Mouse (Mus musculus) left cerebral cortex, postnatal 10 days (tissue): ENCODE results near the gene Rab3b. TPM values are rescaled to one million over a fixed set of nuclear protein-coding genes. Genes with fewer than 3 reads are reported as not detected.

Source experiments
- DNase-seq, 2 experiments: peaks; one replicate each; pipeline ENCODE4 v3.0.0; 2021 to 2022; ENCODE audit warnings: low spot score in 2 of 2, mixed read lengths in 1 of 2; ENCODE audit errors: extremely low spot score in 1 of 2
- intact Hi-C: fragments of 180-260 bp; cut with DNase I; formaldehyde crosslinking; loops from one replicate; pipeline ENCODE4 v1.15.1; 2025
- total RNA-seq, 2 experiments: library from RNA; stranded (reverse); gene quantifications; 2 replicates each; pipeline ENCODE4 v1.2.3; 2021

Rab3b gene
- total RNA-seq, 2 experiments from 2014 or later: 152 to 156 TPM

DNA sequence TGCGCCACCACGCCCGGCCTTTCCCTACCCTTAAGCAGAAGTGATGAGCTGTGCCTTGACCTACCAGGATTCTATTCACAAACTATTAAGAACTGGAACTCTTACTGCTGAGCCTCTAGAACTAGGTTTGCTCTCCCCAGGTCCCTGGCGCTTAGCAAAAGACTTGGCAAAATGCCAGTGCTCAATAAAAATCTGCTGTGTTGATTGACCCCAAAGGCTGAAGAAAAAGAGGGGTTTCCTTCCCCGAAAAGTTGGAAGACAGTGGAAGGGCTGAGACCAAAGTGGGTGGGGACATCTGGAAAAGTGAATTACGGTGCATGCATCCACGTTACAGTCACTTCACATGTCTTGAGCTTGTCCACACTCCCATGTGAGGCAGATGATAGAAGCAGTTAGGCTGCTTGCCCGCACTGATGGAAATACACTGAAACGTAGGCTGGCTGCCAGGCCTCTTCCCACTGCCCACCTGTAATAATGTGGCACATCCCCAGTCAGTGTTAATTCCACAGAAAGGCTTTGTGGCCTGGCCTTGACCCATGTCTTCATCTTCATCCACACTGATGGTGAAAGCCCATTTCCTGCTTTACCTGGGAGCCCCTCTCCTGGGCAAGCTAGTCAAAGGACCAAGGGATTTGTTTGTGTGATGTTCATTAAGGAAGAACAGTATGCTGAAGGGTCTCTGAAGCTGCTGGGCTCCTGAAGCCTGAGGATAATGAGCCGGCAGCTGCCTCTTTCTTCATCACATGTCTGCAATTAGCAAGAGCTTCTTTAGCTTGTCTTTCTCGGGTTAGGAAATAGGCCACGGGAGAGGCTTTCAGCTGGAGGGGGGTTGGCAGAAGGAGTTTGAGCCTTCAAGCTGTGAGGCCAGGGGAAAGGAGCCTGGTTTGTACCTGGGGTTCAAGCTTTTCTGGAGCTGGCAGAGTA is 59.2 kb downstream of the Rab3b start:
- intact Hi-C loops: no loop called here
- peak; percentile 11 to 56 for DNase-seq

DNA sequence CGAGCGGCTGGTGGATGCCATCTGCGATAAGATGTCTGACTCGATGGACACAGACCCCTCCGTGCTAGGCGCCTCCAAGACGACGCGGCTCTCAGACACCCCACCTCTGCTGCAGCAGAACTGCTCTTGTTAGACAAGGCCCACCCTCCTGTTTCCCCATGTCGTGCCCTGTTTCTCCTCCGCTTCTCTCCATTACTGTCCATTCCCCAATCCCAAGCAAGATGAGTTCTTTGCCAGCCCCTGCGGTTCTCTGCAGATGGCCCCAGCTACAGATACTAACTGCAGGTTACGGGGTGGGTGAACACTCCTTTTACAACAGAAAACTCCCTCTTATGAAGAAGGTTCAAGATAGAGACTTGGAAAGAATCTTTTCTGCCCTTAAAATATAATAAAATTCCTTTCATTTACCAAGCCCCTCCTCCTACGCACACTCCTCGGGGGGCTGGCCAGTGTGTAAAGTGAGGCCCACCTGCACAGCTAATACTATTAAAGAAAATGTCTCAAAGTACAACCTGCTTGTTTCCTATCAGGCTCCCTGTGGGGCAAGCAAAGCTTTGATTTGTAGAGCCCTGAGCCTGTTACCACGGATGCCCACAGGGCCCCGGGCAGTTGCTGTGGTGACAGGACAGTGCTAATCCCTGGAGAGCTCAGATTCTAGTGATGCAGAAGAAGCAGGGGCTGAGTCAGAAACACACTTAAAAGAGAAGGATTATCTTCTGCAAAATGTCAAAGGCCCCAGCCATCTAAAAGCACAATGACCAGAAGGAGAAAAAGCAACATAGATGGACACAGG is 62.0 kb downstream of the Rab3b start:
- no peak for DNase-seq
- intact Hi-C loops: no loop called here

DNA sequence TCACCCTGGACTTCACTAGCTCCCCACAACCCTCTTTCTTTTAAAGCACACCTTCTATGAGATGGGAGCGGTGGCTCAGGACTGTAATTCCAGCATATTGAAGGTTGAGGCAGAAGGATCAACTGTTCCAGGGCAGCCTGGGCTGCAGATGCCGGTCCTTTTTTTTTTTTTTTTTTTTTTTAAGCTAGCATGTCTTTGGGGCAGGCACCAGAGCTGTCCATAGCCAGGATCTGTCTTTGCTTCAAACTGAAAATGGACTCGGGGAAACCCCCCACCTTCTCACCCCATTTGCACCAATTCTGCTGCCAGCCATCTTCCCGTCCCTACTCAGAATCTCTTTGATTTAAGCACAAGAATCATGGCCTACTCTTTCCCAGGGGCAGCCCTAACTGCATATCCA is 63.3 kb downstream of the Rab3b start:
- no peak for DNase-seq
- intact Hi-C loops: no loop called here

DNA sequence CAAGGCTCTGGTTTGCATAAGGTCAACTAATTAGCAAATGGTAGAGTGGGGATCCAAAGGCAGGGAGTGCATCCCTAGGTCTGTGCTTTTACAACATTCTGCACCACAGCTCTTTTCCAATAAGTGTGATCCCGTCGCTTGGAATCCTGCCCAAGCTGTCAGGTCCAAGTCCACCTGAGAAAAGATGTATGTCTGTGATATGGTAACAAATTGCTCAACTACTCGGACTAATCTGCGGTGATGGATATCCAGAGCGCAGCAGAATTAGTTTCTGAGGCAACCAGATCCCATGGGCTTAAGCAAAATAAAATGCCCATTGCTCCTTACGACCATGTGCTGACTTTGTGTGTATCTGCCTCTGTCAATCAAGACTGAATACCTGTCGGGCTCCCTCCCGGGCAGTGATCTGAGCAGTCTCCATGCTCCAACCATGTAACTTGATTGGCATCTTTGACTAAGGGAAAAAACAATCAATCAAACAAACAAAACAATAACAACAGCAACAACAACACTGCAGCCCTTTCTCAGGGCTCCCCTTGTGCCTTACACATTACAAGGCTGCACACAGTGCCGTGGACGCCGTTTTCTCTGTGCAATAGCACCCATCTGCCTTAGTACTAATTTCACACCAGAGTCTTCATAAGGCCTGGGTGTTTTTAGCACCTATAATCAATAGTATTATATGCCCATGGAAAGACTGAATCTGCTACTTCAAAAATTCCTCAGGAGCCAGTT is 64.3 kb downstream of the Rab3b start:
- no peak for DNase-seq
- intact Hi-C loops: no loop called here

DNA sequence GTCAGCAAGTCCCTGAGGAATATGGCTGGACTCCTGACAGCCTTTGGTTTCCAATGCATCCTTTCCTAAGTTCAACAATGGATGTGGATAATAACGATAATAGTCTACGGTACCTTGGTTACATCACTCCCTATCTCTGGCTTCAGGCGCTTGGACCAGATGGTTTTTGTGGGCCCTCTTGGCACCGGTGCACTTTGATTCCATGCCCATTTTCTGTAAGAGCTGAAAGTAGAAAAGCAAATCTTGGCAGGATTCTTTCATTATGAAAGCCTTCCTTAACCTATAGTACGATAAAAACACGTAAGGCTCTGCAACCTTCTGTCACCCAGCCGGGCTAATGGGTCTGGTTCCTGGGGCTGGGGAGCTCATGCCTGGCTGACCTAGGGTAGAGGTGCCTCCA is 70.3 kb downstream of the Rab3b start:
- intact Hi-C loops: no loop called here
- peak; percentile 48 to 59 for DNase-seq

DNA sequence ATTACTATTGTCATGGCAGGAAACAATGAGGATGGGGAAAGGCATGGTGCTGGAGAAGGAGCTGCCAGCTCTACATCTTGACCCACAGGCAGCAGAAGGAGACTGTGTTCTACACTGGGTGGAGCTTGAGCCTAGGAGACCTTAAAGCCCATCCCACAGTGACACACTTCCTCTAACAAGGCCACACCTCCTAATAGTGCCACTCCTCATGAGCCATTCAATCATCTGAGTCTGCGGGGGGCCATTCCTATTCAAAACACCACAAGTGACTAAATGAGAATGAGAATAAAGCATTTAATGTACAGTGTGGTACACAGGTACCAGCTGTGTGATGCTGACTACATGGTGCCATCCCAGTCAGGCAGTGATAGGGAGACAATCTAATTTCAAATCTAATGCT is 71.3 kb downstream of the Rab3b start:
- intact Hi-C loops: no loop called here
- DNase-seq: no peak

DNA sequence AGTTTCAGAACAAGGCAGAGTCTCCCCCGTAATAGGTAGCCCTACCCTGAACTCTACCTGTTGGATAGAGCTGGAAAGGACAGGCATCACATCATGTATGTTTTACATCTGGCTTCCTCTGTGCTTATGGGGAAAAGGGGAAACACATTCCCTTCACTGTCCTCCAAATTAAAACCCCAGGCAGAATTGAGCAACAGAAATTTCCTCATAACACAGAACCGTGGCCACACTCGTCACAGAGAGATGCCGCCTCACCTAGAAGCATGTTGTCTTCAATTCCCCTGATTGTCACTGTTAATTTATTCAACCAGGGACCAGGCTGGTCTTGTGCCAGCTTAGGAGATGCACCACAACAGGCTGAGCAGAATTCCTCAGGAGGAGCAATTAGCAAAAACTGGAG is 72.8 kb downstream of the Rab3b start:
- intact Hi-C loops: no loop called here
- no peak for DNase-seq

DNA sequence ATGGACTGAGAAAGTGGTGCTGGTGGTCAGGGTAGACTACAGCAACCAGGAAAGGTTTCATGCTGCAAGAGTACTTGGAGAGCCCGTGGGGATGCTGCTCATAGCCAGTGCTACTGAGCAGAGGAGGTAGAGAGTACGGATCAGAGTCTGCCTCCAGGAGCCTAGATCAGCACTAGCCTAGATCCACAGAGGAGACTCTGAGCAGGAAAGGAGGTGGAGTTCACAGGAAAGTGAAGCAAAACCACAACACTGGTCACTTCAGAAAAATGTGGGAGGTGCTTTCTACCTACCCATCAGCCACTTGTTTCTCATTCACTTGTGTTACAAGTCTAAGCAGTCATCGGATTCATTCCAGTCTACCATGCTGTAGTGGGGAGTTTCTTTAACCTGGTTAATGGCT is 80.8 kb downstream of the Rab3b start:
- no peak for DNase-seq

DNA sequence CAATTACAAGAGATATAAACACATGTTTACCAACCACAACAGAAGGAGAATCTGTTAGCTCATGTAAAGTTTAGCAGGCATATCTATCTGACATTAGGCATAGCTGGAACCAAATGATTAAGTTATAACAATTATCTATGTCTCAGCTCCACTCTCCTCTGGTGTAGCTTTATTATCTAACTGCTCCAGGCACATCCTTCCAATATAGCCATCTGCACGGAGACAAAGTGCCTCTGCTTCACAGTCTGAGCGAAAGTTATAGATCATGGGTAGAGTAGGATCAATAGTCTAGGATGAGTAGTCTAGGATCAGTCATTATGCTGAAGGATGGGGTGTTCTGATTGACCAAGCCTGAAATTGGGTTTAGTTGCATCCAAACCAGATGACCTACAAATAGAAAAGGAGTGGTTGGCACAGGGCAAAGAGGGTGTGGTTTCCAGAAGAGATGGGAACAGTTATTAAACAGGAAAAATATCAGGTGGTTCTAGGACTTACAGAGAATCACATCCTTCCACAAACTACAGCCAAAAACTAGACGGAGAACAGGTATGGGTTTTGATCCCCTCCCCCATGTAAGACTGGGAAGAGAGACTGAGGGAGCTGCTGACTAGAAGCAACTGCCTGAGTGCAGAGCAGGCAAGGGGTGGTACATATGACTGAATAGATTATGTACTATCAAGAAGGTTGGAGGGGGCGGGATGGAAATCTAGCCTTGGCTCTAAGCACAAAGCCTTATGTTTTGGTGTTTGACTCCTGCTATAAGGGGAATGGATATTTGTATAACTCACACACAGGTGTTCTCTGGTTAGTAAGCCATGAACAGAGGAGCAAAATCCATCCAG is 82.0 kb downstream of the Rab3b start:
- no peak for DNase-seq
- intact Hi-C loops: no loop called here

More for the DNA sequence above, 80.8 kb downstream of the Rab3b start:
- intact Hi-C loops: no loop called here

DNA sequence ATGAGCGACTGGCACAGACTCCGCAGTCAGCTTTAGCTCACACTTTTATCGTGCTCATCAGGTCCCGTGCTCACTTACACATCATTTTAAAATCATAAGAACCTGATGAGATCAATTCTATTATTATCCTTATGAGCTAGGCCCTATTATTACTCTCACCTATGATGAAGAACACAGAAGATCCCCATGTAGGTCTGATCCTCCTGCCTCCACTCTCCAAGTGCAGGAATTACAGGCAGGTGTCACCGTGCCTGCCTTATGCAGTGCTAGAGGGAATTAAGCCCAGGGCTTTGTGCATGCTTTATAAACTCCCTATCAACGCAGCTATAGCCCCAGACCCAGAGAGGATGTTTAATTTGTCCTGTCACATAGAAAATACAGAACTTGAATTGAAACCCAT is 84.2 kb downstream of the Rab3b start:
- DNase-seq: no peak
- intact Hi-C loops: no loop called here

DNA sequence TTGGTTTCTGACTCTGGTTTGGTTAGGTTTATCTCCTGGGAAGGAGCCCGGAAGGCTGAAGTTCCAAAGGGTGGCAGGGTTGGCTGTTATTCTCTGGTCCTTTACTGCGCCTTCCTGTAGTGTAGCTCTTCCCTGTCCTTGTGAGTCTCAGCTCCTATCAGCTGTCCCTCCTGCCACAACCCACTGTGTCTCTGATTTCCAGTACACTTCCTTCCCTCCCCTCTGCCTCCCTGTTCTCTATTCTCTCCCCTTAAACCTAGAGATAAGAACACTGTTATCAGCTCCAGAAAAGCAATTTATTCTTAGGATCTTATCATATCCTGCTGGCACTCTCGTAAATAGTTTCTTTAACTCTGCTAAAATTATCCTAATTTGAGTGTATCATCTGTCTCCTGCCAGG is 90.7 kb downstream of the Rab3b start:
- no peak for DNase-seq
- intact Hi-C loops: no loop called here

DNA sequence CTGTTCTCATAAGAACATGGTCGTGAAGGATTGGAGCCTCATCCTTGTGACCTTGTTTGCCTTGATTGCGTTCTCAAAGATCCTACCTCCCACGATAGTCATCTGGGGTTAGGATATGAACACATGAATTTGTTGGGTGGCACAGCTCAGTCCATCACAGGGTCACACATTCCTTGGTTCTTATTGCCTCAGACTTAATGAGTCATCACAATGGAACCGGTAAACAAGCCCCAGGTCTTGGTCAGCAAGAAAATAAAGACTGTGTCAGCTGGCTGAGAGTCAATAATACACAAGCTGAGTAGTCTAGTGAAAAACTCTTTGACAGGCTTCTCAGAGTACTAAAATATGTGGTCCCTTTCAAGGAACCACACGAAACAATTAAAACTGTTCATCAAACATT is 92.2 kb downstream of the Rab3b start:
- intact Hi-C loops: no loop called here
- no peak for DNase-seq

DNA sequence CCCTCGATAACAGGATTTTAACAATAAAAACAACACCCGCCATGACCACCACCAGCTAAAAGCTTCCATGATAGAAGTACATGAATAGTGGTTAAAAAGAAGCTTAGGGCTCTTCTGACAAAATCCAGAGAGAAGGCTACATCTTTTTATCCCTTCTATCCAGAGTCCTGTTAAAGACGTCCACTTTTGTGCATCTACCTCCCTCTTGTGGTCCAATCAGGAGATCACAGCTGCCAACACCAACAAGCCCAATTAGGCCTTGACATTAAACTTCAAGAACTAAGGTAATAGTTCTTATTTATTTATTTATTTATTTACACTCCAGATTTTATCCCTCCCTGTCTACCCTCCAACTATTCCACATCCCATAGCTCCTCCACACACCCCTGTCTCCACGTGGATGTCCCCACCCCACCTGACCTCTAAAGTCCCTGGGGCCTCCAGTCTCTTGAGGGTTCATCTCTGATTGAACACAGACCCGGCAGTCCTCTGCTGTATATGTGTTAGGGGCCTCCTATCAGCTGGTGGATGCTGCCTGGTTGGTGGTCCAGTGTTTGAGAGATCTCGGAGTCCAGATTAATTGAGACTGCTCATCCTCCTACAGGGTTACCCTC is 97.7 kb downstream of the Rab3b start:
- DNase-seq: peak; percentile 51 to 66
- intact Hi-C loops: loop anchor here (1.0 kb wide), 1 partner anchor 106 kb away; no protein-coding TSS in a partner anchor

DNA sequence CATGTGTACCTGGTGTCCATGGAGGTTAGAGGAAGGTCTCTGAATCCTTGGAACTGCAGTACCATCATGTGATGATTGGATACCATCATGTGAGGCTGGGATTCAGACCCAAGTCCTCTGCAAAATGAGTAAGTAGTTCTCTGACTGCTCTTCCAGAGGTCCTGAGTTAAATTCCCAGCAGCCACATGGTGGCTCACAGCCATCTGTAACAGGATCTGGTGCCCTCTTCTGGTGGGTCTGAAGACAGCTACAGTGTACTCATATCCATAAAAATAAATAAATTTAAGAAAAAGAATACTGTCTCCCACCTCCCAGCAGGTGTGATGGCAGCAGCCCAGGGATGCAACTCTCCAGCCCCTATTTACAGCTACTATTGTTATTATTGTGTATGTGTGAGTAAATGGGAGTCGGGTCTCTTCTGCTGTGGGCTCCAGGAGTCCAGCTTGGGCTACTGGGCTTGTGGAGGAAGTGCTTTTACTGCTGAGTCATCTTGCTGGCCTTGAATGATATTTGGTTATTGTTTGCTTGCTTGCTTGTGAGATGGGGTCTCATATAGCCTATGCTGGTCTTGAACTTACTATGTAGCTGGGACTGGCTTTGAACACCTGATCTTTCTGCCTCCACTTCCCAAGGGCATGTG is 108.1 kb downstream of the Rab3b start:
- no peak for DNase-seq
- intact Hi-C loops: no loop called here

DNA sequence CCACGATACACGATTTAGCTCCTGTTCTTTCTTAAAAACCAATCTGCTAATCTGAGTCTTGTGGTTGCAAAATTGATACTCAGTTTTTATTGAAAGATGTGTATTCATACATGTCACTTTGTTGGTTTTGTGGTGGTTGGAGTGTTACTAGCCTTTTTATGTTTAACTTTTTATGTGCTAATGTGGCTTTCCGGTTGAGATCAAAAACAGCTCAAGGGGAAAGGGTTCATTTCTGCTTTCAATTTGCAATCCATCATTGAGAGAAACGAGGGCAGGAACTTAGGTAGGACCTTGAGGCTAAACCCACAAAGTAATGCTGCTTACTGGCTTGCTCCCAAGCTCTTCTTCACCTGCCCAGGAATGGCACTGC is 108.6 kb downstream of the Rab3b start:
- DNase-seq: no peak
- intact Hi-C loops: no loop called here

DNA sequence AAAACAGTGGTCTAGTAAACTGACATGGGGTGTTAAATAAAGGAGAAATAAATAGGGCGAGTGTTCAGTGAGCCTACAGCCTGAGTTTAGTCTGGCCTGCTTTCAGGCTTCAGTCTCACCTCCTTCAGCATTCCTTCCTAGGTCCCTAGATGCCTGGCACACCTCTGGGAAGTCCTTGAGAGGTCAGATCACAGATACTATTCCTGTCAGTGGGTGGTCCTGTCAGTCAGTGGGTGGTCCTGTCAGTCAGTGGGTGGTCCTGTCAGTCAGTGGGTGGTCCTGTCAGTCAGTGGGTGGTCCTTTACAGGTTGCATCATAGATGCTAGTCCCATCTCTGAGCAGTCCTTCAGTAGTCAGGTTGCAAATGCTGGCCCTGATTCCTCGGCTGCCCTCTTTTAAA is 110.6 kb downstream of the Rab3b start:
- DNase-seq: no peak
- intact Hi-C loops: no loop called here

DNA sequence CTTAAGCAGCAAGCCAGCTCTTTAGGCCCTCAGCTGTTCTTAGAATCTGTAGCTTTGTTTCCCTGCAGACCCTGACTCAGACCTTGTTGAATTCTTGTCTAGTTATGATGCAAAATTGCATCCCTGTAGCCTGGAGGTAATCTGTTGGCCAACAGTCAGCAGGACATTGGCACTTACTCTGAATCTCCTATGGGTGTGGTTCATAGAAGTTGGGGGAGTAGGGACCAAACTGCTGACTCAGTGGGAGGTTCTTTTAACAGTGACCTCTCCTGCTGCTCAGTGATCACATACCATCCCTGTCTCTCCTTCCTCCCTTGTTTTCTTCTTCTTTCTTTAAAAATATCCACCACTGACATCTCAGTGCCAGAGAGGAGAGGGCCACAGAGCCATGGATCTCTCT is 111.2 kb downstream of the Rab3b start:
- intact Hi-C loops: no loop called here
- DNase-seq: no peak

DNA sequence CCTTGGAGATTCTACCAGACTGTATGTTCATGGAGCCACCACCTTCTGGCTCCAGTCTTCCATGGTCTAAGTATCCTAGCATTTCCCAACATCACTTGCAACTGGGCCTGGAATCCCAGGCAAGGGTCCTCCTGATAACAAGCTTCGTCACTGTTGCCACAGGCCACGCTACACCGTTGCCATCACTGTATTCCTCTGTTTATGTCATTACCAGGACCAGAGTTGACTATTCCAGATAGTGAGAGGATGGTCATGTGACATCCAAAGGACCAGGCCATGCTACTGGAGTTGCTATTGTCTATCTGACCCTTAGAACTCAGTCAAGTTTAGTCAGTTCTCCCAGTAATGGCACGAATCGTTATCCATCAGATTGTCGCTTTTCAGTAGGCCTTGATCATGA is 111.7 kb downstream of the Rab3b start:
- DNase-seq: no peak
- intact Hi-C loops: no loop called here
